Mouse (Mus musculus): ENCODE results near the gene Ndufs1. TPM values are rescaled to one million over a fixed set of nuclear protein-coding genes. Genes with fewer than 3 reads are reported as not detected.

Gene Ndufs1
- polyA plus RNA-seq (2015; fragmentation: Nextera tagmentation; extraction: Ambion mirVana), result 132 and 137 TPM in 2 replicates

DNA sequence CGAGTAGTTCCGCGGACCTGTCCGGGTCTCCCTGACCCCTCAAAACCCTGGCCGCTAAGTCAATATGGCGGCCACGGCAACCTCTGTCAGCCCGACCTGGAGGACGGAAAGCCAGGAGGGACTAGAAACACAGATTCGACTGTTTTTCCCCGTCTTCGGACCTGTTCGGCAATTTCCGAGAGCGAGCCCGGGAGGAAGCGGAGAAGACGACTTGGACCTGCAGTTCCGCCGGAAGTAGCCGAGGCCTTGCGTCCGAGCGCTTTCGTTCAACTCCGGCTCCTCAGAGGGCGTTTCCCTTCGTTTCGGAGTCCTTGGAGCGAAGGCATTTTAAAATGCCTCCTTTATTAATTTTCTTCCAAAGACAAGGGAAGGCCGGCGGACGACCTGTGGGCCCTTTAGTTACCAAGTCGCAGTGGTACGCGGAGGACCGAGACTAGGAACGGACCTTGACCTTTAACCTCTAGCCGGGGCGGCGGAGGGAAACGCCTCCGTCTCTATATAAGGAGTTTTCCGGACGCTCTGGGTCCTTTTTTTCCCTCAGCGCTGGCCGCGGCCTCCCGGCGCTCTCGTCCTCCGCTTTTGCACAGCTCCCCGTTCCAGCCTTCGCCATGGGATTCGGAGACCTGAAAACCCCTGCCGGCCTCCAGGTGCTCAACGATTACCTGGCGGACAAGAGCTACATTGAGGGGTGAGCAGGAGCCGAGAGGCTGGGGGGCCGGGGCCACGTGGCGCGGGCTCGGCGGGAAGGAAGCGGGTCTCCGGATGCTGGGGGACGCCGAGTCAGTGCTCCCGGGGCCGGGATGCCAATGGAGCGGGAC, at the start of gene Ndufs1, which contains the start of gene Eef1b2:
Gene Ndufs1, minus strand, starts transcription at position 230 of the 818 bp plus-strand sequence.
Gene Eef1b2, plus strand, starts transcription at position 222 of the 818 bp plus-strand sequence.
- under 1% methylated on average over 72 of the region's 72 CpGs for WGBS
- Histone ChIP-seq H3K4me3 (replicated peaks; ENCODE audit: low read length) (peak within 1 kb of the TSS; percentile 92), H3K4me1 (ENCODE audit: control insufficient read depth, insufficient read depth, low read length) (peaks cover 21% of the 10 kb centered on the region), H3K9ac (ENCODE audit: low read length) (peak within 1 kb of the TSS; percentile 93), H3K4me2 (ENCODE audit: low read depth, low read length) (peak within 1 kb of the TSS; percentile 92), H3K9me3 (replicated peaks; ENCODE audit: control insufficient read depth, low read length) (no peaks in the 10 kb centered on the region), H3K27ac (ENCODE audit: low read length) (peak within 1 kb of the TSS; percentile 93), H3K27me3 (ENCODE audit: control insufficient read depth, insufficient read depth, low read length) (no peaks in the 10 kb centered on the region), H3K36me3 (ENCODE audit: control insufficient read depth, insufficient read depth, low read length) (peaks cover 16% of the 10 kb centered on the region; the same call in 1 of the 2 replicates)
- peak; percentile 91 for ATAC-seq (ENCODE audit: insufficient read depth, low FRiP score)

DNA sequence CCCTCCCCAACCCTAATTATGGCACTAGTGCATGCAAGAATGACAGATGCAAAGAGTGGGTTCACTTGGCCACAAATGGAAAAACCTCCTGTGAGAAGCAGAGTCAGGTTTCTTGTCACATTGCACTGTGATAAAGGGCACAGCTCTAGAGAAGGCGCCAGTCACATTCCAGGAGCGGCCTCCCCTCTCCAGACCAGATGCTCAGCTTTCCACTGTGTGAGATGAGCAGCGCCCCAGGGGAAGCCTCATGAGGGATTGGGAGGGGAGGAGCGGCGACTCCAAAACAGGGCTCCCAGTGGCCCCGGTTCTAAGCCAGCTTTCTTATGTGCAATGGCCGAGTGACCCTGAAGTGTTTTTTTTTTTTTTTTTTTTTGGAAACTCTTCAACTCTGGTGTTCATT, 49.3 kb upstream of the Ndufs1 start:
- no peak for ATAC-seq (ENCODE audit: insufficient read depth, low FRiP score)
- H3K36me3 ChIP-seq (ENCODE audit: control insufficient read depth, insufficient read depth, low read length), result no peaks in the 10 kb centered on the region
- no peak overlapping the region for H3K9ac ChIP-seq (ENCODE audit: low read length)
- no peaks in the 10 kb centered on the region for H3K4me1 ChIP-seq (ENCODE audit: control insufficient read depth, insufficient read depth, low read length)
- H3K4me2 ChIP-seq (ENCODE audit: low read depth, low read length), result no peak overlapping the region
- no peak overlapping the region for H3K4me3 ChIP-seq (replicated peaks; ENCODE audit: low read length)
- H3K27ac ChIP-seq (ENCODE audit: low read length), result no peak overlapping the region
- no peaks in the 10 kb centered on the region for H3K9me3 ChIP-seq (replicated peaks; ENCODE audit: control insufficient read depth, low read length)
- no peaks in the 10 kb centered on the region for H3K27me3 ChIP-seq (ENCODE audit: control insufficient read depth, insufficient read depth, low read length)
- WGBS, result 18% methylated on average over 7 of the region's 7 CpGs

GRCm38 (mm10) chr1:63225009-63225408, 48.4 kb upstream of the Ndufs1 start:
- Histone ChIP-seq H3K4me1 (ENCODE audit: control insufficient read depth, insufficient read depth, low read length) (no peaks in the 10 kb centered on the region), H3K4me2 (ENCODE audit: low read depth, low read length) (no peak overlapping the region), H3K9ac (ENCODE audit: low read length) (no peak overlapping the region), H3K27me3 (ENCODE audit: control insufficient read depth, insufficient read depth, low read length) (no peaks in the 10 kb centered on the region), H3K36me3 (ENCODE audit: control insufficient read depth, insufficient read depth, low read length) (no peaks in the 10 kb centered on the region), H3K9me3 (replicated peaks; ENCODE audit: control insufficient read depth, low read length) (no peaks in the 10 kb centered on the region), H3K27ac (ENCODE audit: low read length) (no peak overlapping the region), H3K4me3 (replicated peaks; ENCODE audit: low read length) (no peak overlapping the region)
- ATAC-seq (ENCODE audit: insufficient read depth, low FRiP score), result no peak
- 61% methylated on average over 4 of the region's 4 CpGs for WGBS

GRCm38 (mm10) chr1:63219277-63219676, 42.6 kb upstream of the Ndufs1 start:
- no peaks in the 10 kb centered on the region for H3K4me1 ChIP-seq (ENCODE audit: control insufficient read depth, insufficient read depth, low read length)
- no peak overlapping the region for H3K9ac ChIP-seq (ENCODE audit: low read length)
- no peaks in the 10 kb centered on the region for H3K36me3 ChIP-seq (ENCODE audit: control insufficient read depth, insufficient read depth, low read length)
- H3K4me2 ChIP-seq (ENCODE audit: low read depth, low read length), result no peak overlapping the region
- no peak overlapping the region for H3K27ac ChIP-seq (ENCODE audit: low read length)
- no peak overlapping the region for H3K4me3 ChIP-seq (replicated peaks; ENCODE audit: low read length)
- 93% methylated on average over 4 of the region's 4 CpGs for WGBS
- ATAC-seq (ENCODE audit: insufficient read depth, low FRiP score), result no peak
- no peaks in the 10 kb centered on the region for H3K27me3 ChIP-seq (ENCODE audit: control insufficient read depth, insufficient read depth, low read length)
- no peaks in the 10 kb centered on the region for H3K9me3 ChIP-seq (replicated peaks; ENCODE audit: control insufficient read depth, low read length)

DNA sequence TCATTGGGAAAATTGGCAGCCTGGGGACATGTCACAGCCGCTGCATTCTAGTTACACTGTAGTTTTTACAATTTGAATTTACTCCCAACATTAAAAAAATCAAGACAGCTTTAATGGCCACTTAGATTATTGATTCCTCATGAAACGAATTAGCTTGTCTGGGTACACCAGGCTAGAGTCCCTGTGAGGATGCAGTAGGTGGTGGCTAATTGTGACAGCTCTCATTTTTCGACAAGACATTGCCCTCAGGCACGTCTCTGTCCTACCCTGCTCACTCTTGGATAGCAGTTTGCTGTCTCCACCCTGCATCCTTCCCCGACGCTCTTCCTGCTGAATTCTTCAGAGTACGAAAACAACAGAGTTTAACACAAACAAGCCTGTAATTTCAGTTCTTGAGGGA, 38.0 kb upstream of the Ndufs1 start:
- 49% methylated on average over 7 of the region's 7 CpGs for WGBS
- H3K27me3 ChIP-seq (ENCODE audit: control insufficient read depth, insufficient read depth, low read length), result no peaks in the 10 kb centered on the region

DNA sequence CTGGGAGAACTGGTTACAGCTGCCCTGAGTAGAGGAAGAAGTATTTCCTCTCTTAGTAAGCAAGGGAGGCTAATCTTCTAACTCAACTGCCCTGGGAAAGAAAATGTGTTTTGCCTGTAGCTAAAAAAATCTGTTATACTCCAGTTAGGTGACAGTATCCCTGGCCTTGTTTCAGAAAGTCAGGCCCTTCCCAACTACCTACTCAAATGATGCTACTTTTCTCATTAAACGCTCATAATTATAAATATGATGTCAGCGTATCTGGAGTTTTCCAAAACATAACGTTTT, 37.6 kb upstream of the Ndufs1 start, which contains the start of gene Gpr1:
Gene Gpr1, minus strand, starts transcription at position 273 of the 288 bp plus-strand sequence.
- ATAC-seq (ENCODE audit: insufficient read depth, low FRiP score), result no peak
- H3K27me3 ChIP-seq (ENCODE audit: control insufficient read depth, insufficient read depth, low read length), result no peaks in the 10 kb centered on the region
- no peak within 1 kb of the TSS for H3K4me3 ChIP-seq (replicated peaks; ENCODE audit: low read length)
- no peak within 1 kb of the TSS for H3K9ac ChIP-seq (ENCODE audit: low read length)
- H3K4me1 ChIP-seq (ENCODE audit: control insufficient read depth, insufficient read depth, low read length), result no peaks in the 10 kb centered on the region
- H3K36me3 ChIP-seq (ENCODE audit: control insufficient read depth, insufficient read depth, low read length), result no peaks in the 10 kb centered on the region
- H3K4me2 ChIP-seq (ENCODE audit: low read depth, low read length), result peak within 1 kb of the TSS; percentile 18
- H3K9me3 ChIP-seq (replicated peaks; ENCODE audit: control insufficient read depth, low read length), result no peaks in the 10 kb centered on the region
- H3K27ac ChIP-seq (ENCODE audit: low read length), result no peak within 1 kb of the TSS
- WGBS, result 35% methylated on average over 3 of the region's 3 CpGs

More for the DNA sequence above, 38.0 kb upstream of the Ndufs1 start:
- Histone ChIP-seq H3K4me2 (ENCODE audit: low read depth, low read length) (no peak overlapping the region), H3K27ac (ENCODE audit: low read length) (no peak overlapping the region), H3K4me1 (ENCODE audit: control insufficient read depth, insufficient read depth, low read length) (no peaks in the 10 kb centered on the region), H3K9me3 (replicated peaks; ENCODE audit: control insufficient read depth, low read length) (no peaks in the 10 kb centered on the region), H3K9ac (ENCODE audit: low read length) (no peak overlapping the region), H3K36me3 (ENCODE audit: control insufficient read depth, insufficient read depth, low read length) (no peaks in the 10 kb centered on the region), H3K4me3 (replicated peaks; ENCODE audit: low read length) (no peak overlapping the region)
- ATAC-seq (ENCODE audit: insufficient read depth, low FRiP score), result no peak

DNA sequence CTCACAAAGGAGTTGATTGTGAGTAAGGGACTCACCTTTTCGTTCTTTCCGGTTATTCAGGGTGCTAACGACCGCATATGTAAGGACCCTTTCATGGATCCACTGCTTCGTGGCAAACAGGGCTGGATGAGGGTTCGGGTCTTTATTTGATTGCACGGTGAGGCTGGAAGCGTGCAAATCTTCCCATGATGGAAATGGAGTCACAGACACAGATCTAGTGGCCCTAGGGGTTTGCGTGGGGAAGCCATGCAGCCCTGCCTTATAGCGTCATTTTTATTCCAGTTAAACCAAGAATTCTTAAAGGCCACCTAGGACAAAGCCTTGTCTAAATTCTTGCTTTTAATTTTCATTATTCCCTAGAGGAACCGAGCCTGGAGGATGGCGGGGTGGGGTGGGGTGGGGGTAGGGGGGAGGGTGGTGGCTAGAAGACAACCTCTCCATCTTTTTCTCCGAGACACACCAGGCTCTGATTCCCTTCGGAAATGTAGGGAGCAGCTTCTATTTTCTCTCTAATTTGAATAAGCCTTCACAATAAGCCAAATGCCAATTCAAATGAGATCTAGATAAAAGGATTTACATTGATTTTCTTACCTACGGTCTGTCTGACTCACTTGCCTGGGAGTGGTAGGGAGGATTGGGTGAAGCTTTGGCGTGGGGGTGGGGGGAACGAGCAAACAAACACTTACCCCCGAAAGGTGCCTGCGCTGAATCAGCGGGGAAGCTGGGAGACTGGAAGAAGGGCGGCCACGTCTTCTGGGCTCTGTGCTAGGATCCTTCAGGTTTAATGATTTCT, 37.0 kb upstream of the Ndufs1 start:
- Histone ChIP-seq H3K27ac (ENCODE audit: low read length) (no peak overlapping the region), H3K36me3 (ENCODE audit: control insufficient read depth, insufficient read depth, low read length) (no peaks in the 10 kb centered on the region), H3K9ac (ENCODE audit: low read length) (no peak overlapping the region), H3K27me3 (ENCODE audit: control insufficient read depth, insufficient read depth, low read length) (no peaks in the 10 kb centered on the region), H3K4me2 (ENCODE audit: low read depth, low read length) (peak overlapping the region; percentile 18), H3K4me3 (replicated peaks; ENCODE audit: low read length) (no peak overlapping the region), H3K4me1 (ENCODE audit: control insufficient read depth, insufficient read depth, low read length) (no peaks in the 10 kb centered on the region), H3K9me3 (replicated peaks; ENCODE audit: control insufficient read depth, low read length) (no peaks in the 10 kb centered on the region)
- no peak for ATAC-seq (ENCODE audit: insufficient read depth, low FRiP score)
- WGBS, result 28% methylated on average over 22 of the region's 22 CpGs

- Histone ChIP-seq H3K9ac (ENCODE audit: low read length) (no peak overlapping the region), H3K4me1 (ENCODE audit: control insufficient read depth, insufficient read depth, low read length) (no peaks in the 10 kb centered on the region), H3K4me3 (replicated peaks; ENCODE audit: low read length) (no peak overlapping the region), H3K27ac (ENCODE audit: low read length) (no peak overlapping the region), H3K9me3 (replicated peaks; ENCODE audit: control insufficient read depth, low read length) (no peaks in the 10 kb centered on the region), H3K27me3 (ENCODE audit: control insufficient read depth, insufficient read depth, low read length) (no peaks in the 10 kb centered on the region), H3K36me3 (ENCODE audit: control insufficient read depth, insufficient read depth, low read length) (no peaks in the 10 kb centered on the region), H3K4me2 (ENCODE audit: low read depth, low read length) (no peak overlapping the region)
- 33% methylated on average over 6 of the region's 6 CpGs for WGBS
- ATAC-seq (ENCODE audit: insufficient read depth, low FRiP score), result no peak
These were observed 33.4 kb upstream of the Ndufs1 start for GRCm38 (mm10) chr1:63209861-63210529.

- 72% methylated on average over 3 of the region's 3 CpGs for WGBS
- Histone ChIP-seq H3K4me2 (ENCODE audit: low read depth, low read length) (no peak overlapping the region), H3K9ac (ENCODE audit: low read length) (no peak overlapping the region), H3K4me3 (replicated peaks; ENCODE audit: low read length) (no peak overlapping the region), H3K4me1 (ENCODE audit: control insufficient read depth, insufficient read depth, low read length) (no peaks in the 10 kb centered on the region), H3K27me3 (ENCODE audit: control insufficient read depth, insufficient read depth, low read length) (no peaks in the 10 kb centered on the region), H3K36me3 (ENCODE audit: control insufficient read depth, insufficient read depth, low read length) (no peaks in the 10 kb centered on the region), H3K9me3 (replicated peaks; ENCODE audit: control insufficient read depth, low read length) (no peaks in the 10 kb centered on the region), H3K27ac (ENCODE audit: low read length) (no peak overlapping the region)
- no peak for ATAC-seq (ENCODE audit: insufficient read depth, low FRiP score)
These were observed 31.0 kb upstream of the Ndufs1 start for GRCm38 (mm10) chr1:63207607-63208006.

Data from stomach, embryonic 16.5 days (tissue).